Mouse (Mus musculus) CD4-positive, CD25-positive, alpha-beta regulatory T cell, adult 2 months (primary cell): ENCODE measurements around the gene Pam16.

Experiments
- DNase-seq: peaks from one replicate; pipeline ENCODE4 v3.0.0-alpha.2; 2012; ENCODE audit warnings: low read depth, low spot score

Gene Pam16

DNA sequence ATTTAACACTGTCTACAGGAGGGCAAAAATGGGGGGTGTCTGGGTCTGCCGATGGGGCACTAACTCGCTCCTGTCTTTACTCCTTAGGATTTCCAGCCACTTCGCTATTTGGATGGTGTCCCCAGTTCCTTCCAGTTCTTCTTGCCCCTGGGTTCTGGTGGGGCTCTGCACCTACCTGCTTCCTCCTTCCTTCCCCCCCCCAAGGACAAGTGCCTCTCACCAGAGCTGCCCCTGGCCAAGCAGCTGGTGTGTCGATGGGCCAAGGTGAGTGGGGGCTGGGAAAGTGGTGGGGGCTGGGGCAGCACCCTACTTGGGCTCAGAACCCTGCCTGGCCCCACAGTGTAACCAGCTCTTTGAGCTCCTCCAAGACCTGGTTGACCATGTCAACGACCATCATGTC lies 13.6 kb downstream of the Pam16 start:
- DNase-seq: no peak

- no peak for DNase-seq
Observed at GRCm38 (mm10) chr16:4608532-4609059, 16.2 kb downstream of the Pam16 start.

- peak; percentile 92 for DNase-seq
Observed at GRCm38 (mm10) chr16:4607818-4608531, 16.8 kb downstream of the Pam16 start.

- DNase-seq: no peak
Observed at GRCm38 (mm10) chr16:4606431-4607084, 18.2 kb downstream of the Pam16 start.

GRCm38 (mm10) chr16:4605514-4606131 lies 19.2 kb downstream of the Pam16 start:
- DNase-seq: no peak

DNA sequence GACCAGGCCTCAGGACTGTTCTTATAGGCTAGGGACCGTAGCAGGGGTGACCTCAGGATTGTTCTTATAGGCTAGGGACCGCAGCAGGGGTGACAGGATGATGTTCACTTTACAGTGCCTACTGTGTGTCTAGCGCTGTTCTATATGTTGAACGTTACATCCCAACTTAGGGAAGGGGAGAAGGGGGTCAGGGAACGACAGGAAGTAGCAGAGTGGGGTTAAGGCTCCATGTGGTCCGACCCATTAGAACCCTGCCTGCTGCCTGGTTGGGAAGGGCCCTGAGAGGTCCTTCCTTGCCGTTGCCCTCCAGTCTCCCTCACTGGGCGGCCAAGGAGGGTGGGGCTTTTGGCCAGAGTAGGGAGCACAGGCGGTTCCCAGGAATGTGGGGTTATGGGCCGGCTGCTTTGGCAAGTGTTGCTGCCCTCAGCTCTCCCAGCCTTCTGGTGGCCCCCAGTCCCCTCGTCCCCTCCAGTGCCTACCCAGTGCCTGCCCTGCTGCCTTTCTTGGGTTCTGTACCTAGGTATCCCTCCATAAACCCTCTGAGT lies 20.4 kb downstream of the Pam16 start:
- no peak for DNase-seq

- DNase-seq: no peak
Observed at GRCm38 (mm10) chr16:4603453-4603837, 21.3 kb downstream of the Pam16 start.

- no peak for DNase-seq
Observed at GRCm38 (mm10) chr16:4602766-4603452, 21.9 kb downstream of the Pam16 start.

GRCm38 (mm10) chr16:4602189-4602588 lies 22.6 kb downstream of the Pam16 start:
- no peak for DNase-seq

DNA sequence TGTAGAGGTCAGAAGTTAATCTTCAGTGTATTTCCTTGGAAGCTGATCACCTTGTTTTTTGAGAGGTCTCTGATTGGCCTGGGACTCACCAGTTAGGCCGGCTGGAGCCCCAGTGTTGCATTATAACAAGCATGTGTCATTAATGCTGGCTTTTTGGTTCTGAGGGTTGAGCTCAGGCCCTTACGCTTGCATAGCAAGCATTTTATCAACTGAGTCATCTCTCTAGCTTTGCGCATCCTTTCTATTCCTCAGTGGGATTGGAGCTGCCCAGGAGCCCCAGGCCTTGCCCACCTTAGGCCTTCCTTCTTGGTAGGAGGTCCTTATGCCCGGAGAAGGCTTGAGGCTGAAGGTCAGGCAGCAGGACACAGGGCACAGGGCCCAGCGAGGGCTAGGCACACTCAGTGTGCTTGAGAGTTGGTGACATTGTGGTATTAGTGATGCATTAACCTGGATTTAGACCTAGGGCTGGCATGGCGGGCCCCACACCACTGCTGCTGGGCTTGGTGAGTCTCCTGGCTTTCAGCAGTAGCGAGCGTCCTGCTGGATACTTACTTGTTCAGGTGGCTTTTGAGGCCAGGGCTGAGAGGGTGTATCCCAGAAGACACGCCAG lies 24.0 kb downstream of the Pam16 start:
- no peak for DNase-seq

DNA sequence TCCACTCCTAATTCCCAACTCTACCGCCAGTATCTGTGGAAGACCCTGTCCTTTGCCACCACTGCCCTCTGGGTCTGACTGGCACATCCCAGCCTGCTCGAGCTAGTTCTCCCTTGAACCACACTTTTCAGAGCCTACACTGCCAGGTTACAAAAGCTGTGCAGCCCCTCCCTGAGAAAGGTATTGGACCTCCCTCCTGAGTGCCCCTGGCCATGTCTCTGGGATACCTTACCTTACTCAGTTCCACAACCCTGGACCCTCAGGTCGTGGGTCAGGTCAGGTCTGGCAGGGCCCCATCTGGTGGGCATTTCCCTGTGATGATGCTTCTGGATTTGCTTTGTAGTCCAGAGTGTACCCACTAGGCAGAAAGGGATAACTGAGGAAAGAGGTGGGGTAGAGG lies 25.2 kb downstream of the Pam16 start:
- no peak for DNase-seq

GRCm38 (mm10) chr16:4598891-4599543 lies 25.8 kb downstream of the Pam16 start:
- no peak for DNase-seq

DNA sequence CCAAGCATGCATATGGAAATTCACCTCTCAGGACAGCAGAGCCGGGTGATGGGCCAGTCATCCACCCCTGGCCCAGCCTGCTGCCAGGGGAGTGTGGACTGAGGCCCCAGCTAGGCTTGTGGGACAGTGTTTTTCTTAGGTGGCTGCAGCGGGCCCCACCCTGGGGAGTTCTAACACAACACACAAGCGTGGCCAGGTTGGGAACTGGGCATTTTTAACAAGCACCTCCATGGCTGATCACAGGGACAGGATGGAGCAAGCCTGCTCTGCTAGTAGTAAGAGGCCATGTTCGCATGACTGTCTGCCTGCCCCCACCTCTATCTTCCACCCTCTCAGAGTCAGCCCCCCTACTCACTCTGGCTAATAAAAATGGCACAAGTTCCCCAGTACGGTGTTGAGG lies 26.7 kb downstream of the Pam16 start:
- DNase-seq: no peak

GRCm38 (mm10) chr16:4597296-4597695 lies 27.5 kb downstream of the Pam16 start:
- no peak for DNase-seq

GRCm38 (mm10) chr16:4596836-4597235 lies 28.0 kb downstream of the Pam16 start:
- no peak for DNase-seq

DNA sequence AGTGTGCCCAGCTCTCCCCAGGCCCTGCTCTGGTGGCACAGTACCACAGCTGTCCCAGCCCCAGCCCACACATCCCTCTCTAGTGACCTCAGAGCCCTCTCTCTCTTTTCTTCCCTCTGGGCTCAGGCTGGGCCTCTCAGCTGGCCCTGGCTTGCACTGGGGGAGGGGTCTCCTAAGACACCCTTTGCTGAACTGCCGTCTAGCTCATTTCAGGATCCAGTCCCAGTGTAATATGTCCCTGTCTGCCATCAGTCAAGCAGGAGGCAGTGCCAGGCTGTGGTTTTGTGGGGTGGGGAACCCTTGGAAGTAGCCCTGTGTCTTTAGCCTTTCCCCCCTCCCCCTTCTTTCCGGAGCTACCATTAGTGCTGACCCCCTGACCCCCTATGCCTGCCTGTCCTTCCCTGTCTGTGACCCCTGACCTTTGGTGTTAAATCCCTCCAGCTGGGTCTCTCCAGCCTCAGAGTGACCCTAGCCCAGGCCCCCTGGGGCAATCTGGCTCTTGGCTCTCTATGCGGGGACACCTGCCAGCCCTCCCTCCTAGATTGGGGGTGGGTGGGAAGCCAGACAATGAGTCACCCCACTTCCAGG lies 28.6 kb downstream of the Pam16 start:
- no peak for DNase-seq

DNA sequence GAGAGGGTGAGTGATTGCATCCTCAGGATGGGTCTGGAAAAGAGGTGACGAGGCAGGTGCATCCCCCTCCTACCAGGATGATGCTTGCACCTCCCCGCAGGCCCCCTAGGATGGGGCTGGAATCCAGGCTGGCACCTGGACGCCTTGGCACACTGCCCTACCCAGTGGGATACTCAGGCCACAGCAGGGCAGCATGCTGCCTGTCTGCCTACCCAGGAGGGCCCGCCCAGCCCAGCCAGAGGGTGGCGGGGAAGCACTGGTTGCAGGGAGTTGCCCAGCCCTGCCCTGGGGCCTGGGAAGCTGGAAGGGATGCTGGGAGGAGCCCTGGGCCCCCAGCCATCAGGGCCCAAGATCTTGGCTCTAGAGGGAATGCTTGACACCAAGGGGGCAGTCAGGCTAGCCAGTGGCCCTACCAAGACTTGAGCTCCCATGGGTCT lies 29.2 kb downstream of the Pam16 start:
- DNase-seq: peak; percentile 11

DNA sequence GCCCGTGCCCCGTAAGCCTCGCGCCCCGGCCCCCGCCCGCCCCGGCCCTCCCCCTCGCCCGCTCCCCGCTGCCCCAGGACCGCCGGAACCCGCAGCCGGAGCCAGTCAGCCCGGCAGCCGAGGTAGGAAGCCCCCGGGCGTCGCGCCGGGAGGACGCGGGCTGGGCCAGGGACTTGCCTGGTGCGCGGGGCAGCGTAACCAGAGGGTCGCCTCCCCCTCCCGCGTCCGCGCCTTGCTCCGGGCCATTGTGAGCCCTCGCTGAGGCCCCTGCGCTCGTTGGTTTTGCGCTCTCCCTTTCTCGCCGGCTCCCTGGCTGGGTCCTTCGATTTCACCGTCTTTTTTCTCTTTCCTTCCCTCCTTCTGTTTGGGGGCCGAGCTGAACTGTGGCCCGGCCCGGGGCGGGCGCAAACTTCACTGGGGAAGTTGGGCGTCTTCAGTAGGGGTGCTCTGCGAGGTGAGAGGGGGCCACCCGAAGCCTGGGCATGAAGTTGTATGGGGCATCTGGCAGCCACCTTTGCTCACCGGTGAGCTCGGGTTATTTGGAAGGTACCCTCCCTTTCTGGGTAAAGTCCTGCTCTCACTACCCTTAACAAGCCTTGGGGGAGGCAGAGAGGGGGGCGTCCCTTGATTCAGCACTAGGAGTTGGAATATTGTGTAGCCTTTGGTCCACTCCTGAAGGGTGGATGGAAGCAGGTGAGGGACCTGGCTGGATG lies 29.8 kb downstream of the Pam16 start:
- DNase-seq: no peak

GRCm38 (mm10) chr16:4593971-4594813 lies 30.6 kb downstream of the Pam16 start, which contains the start of gene Glis2:
Gene Glis2 (plus strand): TSS chr16:4594713.
- DNase-seq: peak; percentile 66
